Mouse (Mus musculus) stomach, postnatal 0 days (tissue): ENCODE data around the gene Col4a3. TPM values are rescaled to one million over a fixed set of nuclear protein-coding genes. Genes with fewer than 3 reads are reported as not detected.

Experiments
- ATAC-seq: fragments of 200-750 bp; cut with Nextera tagmentation; 2 replicates; pipeline ENCODE4 v1.8.0; 2017; ENCODE audit not compliant: low FRiP score, low TSS enrichment
- DNase-seq: peaks from one replicate; pipeline ENCODE4 v3.0.0-alpha.2; 2016; ENCODE audit warnings: low spot score
- H3K27ac ChIP-seq: fragments of 300-500 bp; sonication (generic); replicated peaks from 2 replicates; pipeline ENCODE4 v1.5.1; 2014; ENCODE audit warnings: mild to moderate bottlenecking, control low read depth
- H3K27me3 ChIP-seq: fragments of 300-500 bp; sonication (generic); 2 replicates; pipeline ENCODE4 v1.6.1; 2014; ENCODE audit warnings: low read length; ENCODE audit not compliant: control insufficient read depth, insufficient read depth
- H3K36me3 ChIP-seq: fragments of 300-500 bp; sonication (generic); 2 replicates; pipeline ENCODE4 v1.6.1; 2014; ENCODE audit warnings: low read length, mixed read lengths; ENCODE audit not compliant: control insufficient read depth, insufficient read depth
- H3K4me1 ChIP-seq: fragments of 300-500 bp; sonication (generic); replicated peaks from 2 replicates; pipeline ENCODE4 v1.6.1; 2014; ENCODE audit warnings: antibody characterized with exemption; ENCODE audit not compliant: control insufficient read depth, insufficient read depth
- H3K4me2 ChIP-seq: fragments of 300-500 bp; sonication (generic); replicated peaks from 2 replicates; pipeline ENCODE4 v1.6.1; 2014; ENCODE audit warnings: low read depth, mild to moderate bottlenecking, control low read depth, moderate library complexity
- H3K4me3 ChIP-seq: fragments of 300-500 bp; sonication (generic); 2 replicates; pipeline ENCODE4 v1.5.1; 2014; ENCODE audit warnings: low read depth, low read length, control low read depth
- H3K9ac ChIP-seq: fragments of 300-500 bp; sonication (generic); 2 replicates; pipeline ENCODE4 v1.6.1; 2014; ENCODE audit warnings: mild to moderate bottlenecking, low read length, control low read depth, mixed read lengths
- H3K9me3 ChIP-seq: fragments of 300-500 bp; sonication (generic); 2 replicates; pipeline ENCODE4 v1.6.1; 2016; ENCODE audit warnings: low read length; ENCODE audit not compliant: control insufficient read depth
- CTCF ChIP-seq: IDR thresholded peaks from 2 replicates; pipeline ENCODE4 v1.5.1; 2016; ENCODE audit warnings: antibody characterized with exemption, low read depth, mild to moderate bottlenecking, moderate library complexity
- EP300 ChIP-seq: optimal IDR thresholded peaks from 2 replicates; pipeline ENCODE3; 2016; ENCODE audit warnings: antibody characterized with exemption
- WGBS: fragments of 180-500 bp; shearing (Covaris S2); extraction: QIAGEN DNeasy Blood & Tissue Kit; methylation state at CpG from one replicate; pipeline ENCODE4 v1.1.7; 2014; 5-methylcytosine and 5-hydroxymethylcytosine counted together
- polyA plus RNA-seq: library from polyadenylated mRNA; unstranded; fragments of >200 nt; fragmentation: Nextera tagmentation; extraction: Ambion mirVana; gene quantifications from 2 replicates; pipeline ENCODE4 v1.2.1, GENCODE M21; 2015

Col4a3 gene
- polyA plus RNA-seq, 1 experiment from 2014 or later: 0.42 TPM

GRCm38 (mm10) chr1:82695915-82696314 lies 109.2 kb downstream of the Col4a3 start:
- DNase-seq (no peak), ATAC-seq (no peak)
- Histone ChIP-seq H3K27ac (no peak overlapping the region), H3K4me1 (no peaks in the 10 kb centered on the region), H3K4me3 (no peak overlapping the region), H3K9ac (no peak overlapping the region), H3K27me3 (no peaks in the 10 kb centered on the region), H3K9me3 (no peaks in the 10 kb centered on the region), H3K36me3 (no peaks in the 10 kb centered on the region), H3K4me2 (no peak overlapping the region)
- 44% methylated on average over 3 of the region's 3 CpGs for WGBS
- TF ChIP-seq CTCF: no peak
- no peak for TF ChIP-seq EP300

GRCm38 (mm10) chr1:82717816-82718512 lies 131.2 kb downstream of the Col4a3 start:
- TF ChIP-seq EP300: no peak
- TF ChIP-seq CTCF: no peak
- DNase-seq: no peak
- Histone ChIP-seq H3K4me1 (no peaks in the 10 kb centered on the region), H3K27me3 (no peaks in the 10 kb centered on the region), H3K4me2 (no peak overlapping the region), H3K4me3 (no peak overlapping the region), H3K27ac (no peak overlapping the region), H3K36me3 (no peaks in the 10 kb centered on the region), H3K9me3 (no peaks in the 10 kb centered on the region), H3K9ac (no peak overlapping the region)
- ATAC-seq: no peak
- WGBS: 49% methylated on average over 9 of the region's 9 CpGs

GRCm38 (mm10) chr1:82724339-82725025 lies 137.8 kb downstream of the Col4a3 start, which contains the start of gene Mff:
Gene Mff (plus strand): TSS chr1:82724890.
- ATAC-seq (peak; percentile 99), DNase-seq (peak; percentile 93)
- Histone ChIP-seq H3K27me3 (no peaks in the 10 kb centered on the region), H3K9ac (peak within 1 kb of the TSS; percentile 97), H3K36me3 (peaks cover 3% of the 10 kb centered on the region; the same call in 1 of the 2 replicates), H3K4me1 (peaks cover 2% of the 10 kb centered on the region; the same call in 1 of the 2 replicates), H3K4me2 (peak within 1 kb of the TSS; percentile 94), H3K9me3 (no peaks in the 10 kb centered on the region), H3K4me3 (peak within 1 kb of the TSS; percentile 95), H3K27ac (peak within 1 kb of the TSS; percentile 88)
- WGBS: 10% methylated on average over 38 of the region's 38 CpGs
- TF ChIP-seq EP300 (no peak), CTCF (no peak)

DNA sequence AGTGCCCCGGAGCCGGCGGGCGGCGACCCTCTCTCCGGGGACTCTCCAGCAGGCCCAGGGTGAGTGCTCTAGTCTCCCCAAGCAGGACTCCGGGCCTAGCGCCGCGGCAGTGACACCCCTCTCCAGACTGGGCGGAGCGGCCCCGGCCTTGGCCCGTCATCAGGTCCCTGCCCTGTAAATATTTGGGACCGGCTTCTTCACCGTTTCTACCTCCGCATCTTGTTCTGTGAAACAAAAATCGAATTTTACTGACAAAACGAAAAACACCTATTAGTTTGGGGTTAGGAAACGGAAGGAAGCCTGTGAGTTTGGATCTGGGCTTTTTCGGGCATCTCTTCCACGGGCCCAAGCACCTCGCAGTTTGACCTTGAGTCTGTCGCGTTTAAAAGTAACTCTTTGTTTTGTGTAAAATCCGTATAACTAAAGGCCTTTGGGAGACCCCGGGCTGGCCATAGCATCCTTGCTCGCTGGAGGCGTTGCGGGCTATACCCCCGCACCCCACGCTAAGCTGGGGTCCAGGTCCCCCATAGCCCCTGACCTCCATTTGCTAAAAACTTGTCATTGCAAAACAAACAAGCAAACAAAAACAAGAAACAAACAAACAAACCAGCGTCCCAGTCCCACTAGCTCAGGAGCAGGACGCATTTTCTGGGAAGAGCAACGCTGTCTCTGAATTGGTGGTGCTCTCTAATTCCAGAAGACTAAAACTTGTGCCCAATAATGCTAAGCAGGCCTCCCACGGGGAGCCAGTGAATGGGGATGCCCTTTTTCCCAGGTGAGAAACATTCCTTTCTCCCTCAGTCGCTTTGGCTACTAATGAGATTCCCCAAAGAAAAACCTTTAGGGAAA lies 138.5 kb downstream of the Col4a3 start:
- TF ChIP-seq EP300: no peak
- TF ChIP-seq CTCF: no peak
- H3K27me3 ChIP-seq: no peaks in the 10 kb centered on the region
- peak; percentile 98 for ATAC-seq

DNA sequence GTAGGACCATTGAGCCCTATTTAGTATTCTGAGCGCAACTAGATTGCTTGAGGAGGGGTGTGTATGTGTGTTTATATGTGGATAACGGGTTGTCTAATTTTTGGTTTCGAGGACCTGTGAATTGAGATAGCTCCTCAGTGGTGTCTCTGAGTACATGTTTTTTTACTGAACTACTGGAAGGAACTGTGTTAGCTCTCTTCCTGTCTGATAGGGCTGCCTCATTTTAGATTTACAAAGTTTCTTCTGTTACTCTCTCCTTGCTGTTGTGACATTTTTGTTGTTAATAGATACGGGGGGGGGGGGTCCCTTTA lies 139.1 kb downstream of the Col4a3 start:
- no peak for TF ChIP-seq CTCF
- no peak for TF ChIP-seq EP300
- 39% methylated on average over 4 of the region's 4 CpGs for WGBS

More for the DNA sequence above, 138.5 kb downstream of the Col4a3 start:
- H3K9ac ChIP-seq: peak overlapping the region; percentile 97
- H3K27ac ChIP-seq: peak overlapping the region; percentile 88
- WGBS: under 1% methylated on average over 37 of the region's 37 CpGs
- peaks cover 5% of the 10 kb centered on the region for H3K36me3 ChIP-seq
- no peak for DNase-seq
- H3K4me2 ChIP-seq: peak overlapping the region; percentile 94
- H3K4me1 ChIP-seq: peaks cover 2% of the 10 kb centered on the region; the same call in 1 of the 2 replicates
- H3K4me3 ChIP-seq: peak overlapping the region; percentile 95
- no peaks in the 10 kb centered on the region for H3K9me3 ChIP-seq

More for the DNA sequence above, 139.1 kb downstream of the Col4a3 start:
- no peaks in the 10 kb centered on the region for H3K9me3 ChIP-seq
- H3K27me3 ChIP-seq: no peaks in the 10 kb centered on the region
- peaks cover 2% of the 10 kb centered on the region; the same call in 1 of the 2 replicates for H3K4me1 ChIP-seq
- peak overlapping the region; percentile 97 for H3K9ac ChIP-seq
- no peak overlapping the region for H3K27ac ChIP-seq
- no peak for ATAC-seq
- H3K4me2 ChIP-seq: peak overlapping the region; percentile 94
- no peak for DNase-seq
- H3K36me3 ChIP-seq: peaks cover 8% of the 10 kb centered on the region
- H3K4me3 ChIP-seq: peak overlapping the region; percentile 95
